Mouse (Mus musculus): ENCODE measurements around the gene Tbcd. TPM values are rescaled to one million over a fixed set of nuclear protein-coding genes. Genes with fewer than 3 reads are reported as not detected.

Gene Tbcd
- total and polyA plus RNA-seq, 2 experiments = 23.5 to 31.8 TPM

- Histone ChIP-seq H3K27me3 (ENCODE audit: control insufficient read depth, insufficient read depth, low read length) (no peaks in the 10 kb centered on the region), H3K9ac (ENCODE audit: low read depth, low read length) (no peak overlapping the region), H3K4me3 (ENCODE audit: insufficient read depth, low read depth, low read length) (no peak overlapping the region), H3K79me2 (ENCODE audit: control insufficient read depth, insufficient read depth, low read length) (no peaks in the 10 kb centered on the region), H3K36me3 (ENCODE audit: control insufficient read depth, insufficient read depth, low read length) (peaks cover 4% of the 10 kb centered on the region; the same call in 1 of the 2 replicates), H3K4me1 (ENCODE audit: control insufficient read depth, insufficient read depth, low read length) (no peaks in the 10 kb centered on the region), H3K27ac (replicated peaks; ENCODE audit: insufficient read depth, low read depth, low read length) (no peak overlapping the region)
- WGBS = 94% methylated on average over 5 of the region's 5 CpGs
- DNase-seq (ENCODE audit: extremely low read depth, low read depth, low spot score) = no peak
- TF ChIP-seq CTCF (IDR thresholded peaks at IDR 0.05; ENCODE audit: low read depth, low read length) = no peak
- TF ChIP-seq POLR2A (IDR thresholded peaks at IDR 0.05; ENCODE audit: extremely low read depth, insufficient read depth, low read length) = no peak
These were observed 111.6 kb downstream of the Tbcd start for GRCm38 (mm10) chr11:121563312-121563711.

GRCm38 (mm10) chr11:121564265-121564664, 112.5 kb downstream of the Tbcd start:
- Histone ChIP-seq H3K4me3 (ENCODE audit: insufficient read depth, low read depth, low read length) (no peak overlapping the region), H3K4me1 (ENCODE audit: control insufficient read depth, insufficient read depth, low read length) (no peaks in the 10 kb centered on the region), H3K36me3 (ENCODE audit: control insufficient read depth, insufficient read depth, low read length) (peaks cover 4% of the 10 kb centered on the region; the same call in 1 of the 2 replicates), H3K27ac (replicated peaks; ENCODE audit: insufficient read depth, low read depth, low read length) (no peak overlapping the region), H3K79me2 (ENCODE audit: control insufficient read depth, insufficient read depth, low read length) (no peaks in the 10 kb centered on the region), H3K9ac (ENCODE audit: low read depth, low read length) (no peak overlapping the region), H3K27me3 (ENCODE audit: control insufficient read depth, insufficient read depth, low read length) (no peaks in the 10 kb centered on the region)
- no peak for TF ChIP-seq CTCF (IDR thresholded peaks at IDR 0.05; ENCODE audit: low read depth, low read length)
- no peak for TF ChIP-seq POLR2A (IDR thresholded peaks at IDR 0.05; ENCODE audit: extremely low read depth, insufficient read depth, low read length)
- 97% methylated on average over 4 of the region's 4 CpGs for WGBS
- no peak for DNase-seq (ENCODE audit: extremely low read depth, low read depth, low spot score)

GRCm38 (mm10) chr11:121581856-121582255, 130.1 kb downstream of the Tbcd start:
- DNase-seq (ENCODE audit: extremely low read depth, low read depth, low spot score) = no peak
- Histone ChIP-seq H3K27me3 (ENCODE audit: control insufficient read depth, insufficient read depth, low read length) (no peaks in the 10 kb centered on the region), H3K36me3 (ENCODE audit: control insufficient read depth, insufficient read depth, low read length) (peaks cover 13% of the 10 kb centered on the region), H3K9ac (ENCODE audit: low read depth, low read length) (no peak overlapping the region), H3K27ac (replicated peaks; ENCODE audit: insufficient read depth, low read depth, low read length) (no peak overlapping the region), H3K4me3 (ENCODE audit: insufficient read depth, low read depth, low read length) (no peak overlapping the region), H3K79me2 (ENCODE audit: control insufficient read depth, insufficient read depth, low read length) (no peaks in the 10 kb centered on the region), H3K4me1 (ENCODE audit: control insufficient read depth, insufficient read depth, low read length) (no peaks in the 10 kb centered on the region)
- TF ChIP-seq CTCF (IDR thresholded peaks at IDR 0.05; ENCODE audit: low read depth, low read length) (no peak), POLR2A (IDR thresholded peaks at IDR 0.05; ENCODE audit: extremely low read depth, insufficient read depth, low read length) (no peak)

DNA sequence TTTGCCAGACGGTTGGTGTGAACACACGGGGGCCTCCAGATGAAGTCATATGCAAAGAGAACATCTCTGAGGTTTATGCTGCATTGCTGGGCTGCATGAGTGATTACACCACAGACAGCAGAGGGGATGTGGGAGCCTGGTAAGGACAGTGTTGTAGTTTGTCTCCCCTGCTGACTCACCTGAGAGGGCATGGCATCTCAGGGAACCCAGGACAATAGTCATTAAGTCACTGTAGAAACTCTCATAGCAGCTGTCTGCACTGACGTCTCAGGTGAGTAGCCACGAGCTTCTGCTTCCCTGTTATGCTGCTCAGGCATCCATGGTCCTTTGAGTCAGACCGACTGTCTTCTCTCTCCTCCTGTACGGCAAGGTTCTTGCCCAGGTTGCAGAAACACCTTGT, 145.5 kb downstream of the Tbcd start:
- H3K4me1 ChIP-seq (ENCODE audit: control insufficient read depth, insufficient read depth, low read length) = no peaks in the 10 kb centered on the region
- no peaks in the 10 kb centered on the region for H3K79me2 ChIP-seq (ENCODE audit: control insufficient read depth, insufficient read depth, low read length)
- no peak overlapping the region for H3K9ac ChIP-seq (ENCODE audit: low read depth, low read length)
- WGBS = 95% methylated on average over 6 of the region's 6 CpGs
- no peak overlapping the region for H3K4me3 ChIP-seq (ENCODE audit: insufficient read depth, low read depth, low read length)
- DNase-seq (ENCODE audit: extremely low read depth, low read depth, low spot score) = no peak
- H3K36me3 ChIP-seq (ENCODE audit: control insufficient read depth, insufficient read depth, low read length) = peaks cover 12% of the 10 kb centered on the region; the same call in 1 of the 2 replicates
- TF ChIP-seq CTCF (IDR thresholded peaks at IDR 0.05; ENCODE audit: low read depth, low read length) (no peak), POLR2A (IDR thresholded peaks at IDR 0.05; ENCODE audit: extremely low read depth, insufficient read depth, low read length) (no peak)
- H3K27ac ChIP-seq (replicated peaks; ENCODE audit: insufficient read depth, low read depth, low read length) = no peak overlapping the region
- no peaks in the 10 kb centered on the region for H3K27me3 ChIP-seq (ENCODE audit: control insufficient read depth, insufficient read depth, low read length)

GRCm38 (mm10) chr11:121601422-121601821, 149.7 kb downstream of the Tbcd start:
- WGBS = 97% methylated on average over 3 of the region's 3 CpGs
- H3K36me3 ChIP-seq (ENCODE audit: control insufficient read depth, insufficient read depth, low read length) = peaks cover 12% of the 10 kb centered on the region
- DNase-seq (ENCODE audit: extremely low read depth, low read depth, low spot score) = no peak

DNA sequence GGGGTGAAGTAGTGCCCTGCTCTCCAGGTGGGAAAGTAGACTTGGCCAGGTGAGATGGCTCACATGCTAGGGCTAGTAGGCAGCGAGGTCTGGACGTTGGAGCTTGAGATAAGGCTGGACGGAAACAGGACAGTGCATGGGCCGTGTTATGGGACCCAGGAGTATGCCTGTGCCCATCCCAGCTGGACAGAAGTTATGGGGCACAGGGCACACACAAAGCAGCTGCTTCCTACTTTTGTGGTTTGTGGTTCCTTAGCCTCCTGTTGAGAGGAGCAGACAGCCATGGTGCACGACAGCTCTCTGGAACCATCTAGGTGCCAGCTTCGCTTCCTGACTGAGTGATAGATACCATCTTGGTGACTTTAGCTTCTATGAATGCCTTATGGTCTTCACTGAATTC, 153.9 kb downstream of the Tbcd start:
- no peaks in the 10 kb centered on the region for H3K79me2 ChIP-seq (ENCODE audit: control insufficient read depth, insufficient read depth, low read length)
- no peak for DNase-seq (ENCODE audit: extremely low read depth, low read depth, low spot score)
- no peaks in the 10 kb centered on the region for H3K4me1 ChIP-seq (ENCODE audit: control insufficient read depth, insufficient read depth, low read length)
- TF ChIP-seq CTCF (IDR thresholded peaks at IDR 0.05; ENCODE audit: low read depth, low read length) = no peak
- TF ChIP-seq POLR2A (IDR thresholded peaks at IDR 0.05; ENCODE audit: extremely low read depth, insufficient read depth, low read length) = no peak
- H3K27me3 ChIP-seq (ENCODE audit: control insufficient read depth, insufficient read depth, low read length) = no peaks in the 10 kb centered on the region
- peaks cover 17% of the 10 kb centered on the region for H3K36me3 ChIP-seq (ENCODE audit: control insufficient read depth, insufficient read depth, low read length)
- no peak overlapping the region for H3K4me3 ChIP-seq (ENCODE audit: insufficient read depth, low read depth, low read length)
- WGBS = 89% methylated on average over 6 of the region's 6 CpGs
- H3K27ac ChIP-seq (replicated peaks; ENCODE audit: insufficient read depth, low read depth, low read length) = no peak overlapping the region
- H3K9ac ChIP-seq (ENCODE audit: low read depth, low read length) = no peak overlapping the region

More at GRCm38 (mm10) chr11:121601422-121601821, 149.7 kb downstream of the Tbcd start:
- no peaks in the 10 kb centered on the region for H3K27me3 ChIP-seq (ENCODE audit: control insufficient read depth, insufficient read depth, low read length)
- no peak overlapping the region for H3K4me3 ChIP-seq (ENCODE audit: insufficient read depth, low read depth, low read length)
- H3K79me2 ChIP-seq (ENCODE audit: control insufficient read depth, insufficient read depth, low read length) = no peaks in the 10 kb centered on the region
- TF ChIP-seq POLR2A (IDR thresholded peaks at IDR 0.05; ENCODE audit: extremely low read depth, insufficient read depth, low read length) (no peak), CTCF (IDR thresholded peaks at IDR 0.05; ENCODE audit: low read depth, low read length) (no peak)
- H3K4me1 ChIP-seq (ENCODE audit: control insufficient read depth, insufficient read depth, low read length) = no peaks in the 10 kb centered on the region
- no peak overlapping the region for H3K9ac ChIP-seq (ENCODE audit: low read depth, low read length)
- H3K27ac ChIP-seq (replicated peaks; ENCODE audit: insufficient read depth, low read depth, low read length) = no peak overlapping the region
